Mouse (Mus musculus): ENCODE measurements around the gene Srpr. TPM values are rescaled to one million over a fixed set of nuclear protein-coding genes. Genes with fewer than 3 reads are reported as not detected.

The Srpr gene
- polyA plus RNA-seq, 1 experiment from 2014 or later, result 156 TPM

DNA sequence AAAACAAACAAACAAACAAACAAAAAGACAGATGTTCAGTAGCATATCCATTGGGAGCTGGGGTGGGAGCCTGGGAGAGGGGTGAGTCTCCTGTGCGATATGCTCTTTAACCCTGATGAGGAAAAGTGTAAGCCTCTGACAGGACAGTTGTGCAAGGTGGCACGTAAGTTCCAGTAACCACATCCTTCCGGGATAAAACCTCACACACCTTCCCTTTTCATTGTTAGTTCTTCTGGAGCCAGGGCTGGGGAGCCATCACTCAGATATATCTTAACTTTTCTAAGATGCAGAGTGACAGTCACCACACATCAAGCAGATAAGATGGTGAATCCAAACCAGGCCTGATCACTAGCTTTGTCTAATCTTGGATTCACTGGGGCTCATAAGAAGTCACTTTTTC is 5.9 kb upstream of the Srpr start:
- Histone ChIP-seq H3K9ac (no peak overlapping the region), H3K27me3 (no peaks in the 10 kb centered on the region), H3K36me3 (peaks cover 19% of the 10 kb centered on the region; the same call in 1 of the 2 replicates), H3K4me3 (no peak overlapping the region), H3K4me2 (no peak overlapping the region), H3K9me3 (no peaks in the 10 kb centered on the region), H3K4me1 (peaks cover 6% of the 10 kb centered on the region; the same call in 1 of the 2 replicates), H3K27ac (no peak overlapping the region)
- ATAC-seq (ENCODE audit: insufficient number of reproducible peaks, low FRiP score, low TSS enrichment, low read depth), result no peak
- 95% methylated on average over 3 of the region's 3 CpGs for WGBS

DNA sequence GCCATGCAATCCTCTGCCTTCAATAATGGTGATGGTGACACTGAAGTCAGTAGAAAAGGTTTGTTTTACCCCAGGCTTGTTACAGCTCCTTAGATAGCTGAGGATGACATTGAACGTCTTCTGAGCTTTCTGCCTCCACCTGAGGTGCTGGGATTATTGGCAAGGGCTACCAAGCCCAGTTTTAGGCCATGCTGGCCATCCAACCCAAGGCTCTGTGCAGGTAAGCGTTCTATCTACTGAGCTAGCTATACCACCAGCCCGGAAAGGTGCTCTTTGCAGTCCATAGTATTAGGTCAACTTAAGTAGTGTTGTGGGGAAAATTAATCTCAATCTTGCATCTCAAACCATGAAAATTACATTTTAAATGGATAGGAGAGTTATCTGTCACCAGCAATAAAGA is 2.4 kb upstream of the Srpr start:
- WGBS, result 91% methylated on average over 3 of the region's 3 CpGs
- no peaks in the 10 kb centered on the region for H3K9me3 ChIP-seq
- 0 out of 2 replicates have a peak, but pooled peaks cover 3% of the 10 kb centered on the region for H3K36me3 ChIP-seq
- H3K9ac ChIP-seq, result no peak overlapping the region
- no peak overlapping the region for H3K4me3 ChIP-seq
- no peak overlapping the region for H3K4me2 ChIP-seq
- H3K27ac ChIP-seq, result no peak overlapping the region
- peaks cover 20% of the 10 kb centered on the region for H3K4me1 ChIP-seq
- H3K27me3 ChIP-seq, result no peaks in the 10 kb centered on the region
- no peak for ATAC-seq (ENCODE audit: insufficient number of reproducible peaks, low FRiP score, low TSS enrichment, low read depth)

DNA sequence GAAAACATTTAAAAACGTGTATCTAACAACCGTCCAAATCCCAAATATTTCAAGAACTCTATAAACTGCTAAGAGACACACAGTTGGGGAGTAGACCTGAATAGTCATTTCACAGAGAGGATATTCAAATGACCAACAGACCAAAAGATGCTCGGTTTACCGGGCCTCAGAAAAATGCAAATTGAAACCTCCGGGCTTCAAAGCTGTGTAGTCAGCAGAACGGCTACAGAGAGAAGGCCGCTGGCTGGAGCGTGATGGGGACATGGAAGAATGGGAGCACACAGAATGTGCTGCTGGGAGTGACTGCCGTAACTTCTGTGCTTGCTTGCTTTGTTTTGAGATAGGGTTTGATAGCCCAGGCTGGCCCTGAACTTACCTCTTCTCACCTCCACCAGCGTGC is 1.6 kb upstream of the Srpr start:
- ATAC-seq (ENCODE audit: insufficient number of reproducible peaks, low FRiP score, low TSS enrichment, low read depth), result no peak
- Histone ChIP-seq H3K9ac (no peak overlapping the region), H3K4me2 (no peak overlapping the region), H3K4me3 (no peak overlapping the region), H3K36me3 (0 out of 2 replicates have a peak, but pooled peaks cover under 1% of the 10 kb centered on the region), H3K27ac (no peak overlapping the region), H3K4me1 (peaks cover 20% of the 10 kb centered on the region), H3K9me3 (no peaks in the 10 kb centered on the region), H3K27me3 (no peaks in the 10 kb centered on the region)
- WGBS, result 76% methylated on average over 10 of the region's 10 CpGs

DNA sequence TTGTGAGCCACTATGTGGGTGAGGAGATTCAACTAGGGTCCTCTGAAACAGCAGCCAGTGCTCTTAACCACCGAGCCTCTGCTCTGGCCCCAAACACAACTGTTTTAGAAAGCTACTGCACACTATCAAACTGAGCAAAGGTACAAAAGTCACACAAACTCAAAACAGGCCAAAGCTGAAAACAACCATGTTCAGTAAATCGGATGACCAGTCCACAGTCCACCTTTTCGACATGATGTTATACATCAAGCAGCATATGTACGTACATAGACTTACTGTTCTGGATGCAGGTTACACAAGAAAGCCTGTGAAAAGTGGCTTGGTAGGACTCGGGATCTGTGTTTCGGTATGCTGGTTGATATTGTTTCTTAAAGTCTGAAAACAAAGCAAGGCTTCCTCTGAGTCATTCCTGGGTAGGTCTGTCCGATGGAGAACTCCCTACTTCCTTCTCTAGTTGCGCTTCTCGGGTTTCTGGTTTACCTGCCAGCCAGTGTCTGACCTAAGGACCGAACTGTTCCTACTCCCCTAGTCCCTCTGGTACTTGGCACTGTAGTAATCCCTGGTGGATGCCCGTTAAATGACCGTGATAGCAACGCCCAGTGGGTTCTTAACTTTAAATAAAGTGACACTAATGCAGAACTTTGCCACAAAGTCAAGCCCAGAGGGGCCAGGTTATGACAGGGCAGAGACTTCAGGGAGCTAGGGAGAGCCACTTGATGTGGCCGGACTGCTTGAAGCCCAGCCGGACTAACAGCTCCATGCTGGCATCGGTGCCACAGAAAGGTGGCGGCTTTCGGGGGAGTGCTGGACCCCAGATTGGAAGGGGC is 817 bp upstream of the Srpr start:
- no peaks in the 10 kb centered on the region for H3K27me3 ChIP-seq
- peaks cover 20% of the 10 kb centered on the region for H3K4me1 ChIP-seq
- H3K27ac ChIP-seq, result peak overlapping the region; percentile 74
- peak overlapping the region; percentile 71 for H3K4me3 ChIP-seq
- peak overlapping the region; percentile 70 for H3K4me2 ChIP-seq
- 23% methylated on average over 18 of the region's 18 CpGs for WGBS
- H3K9me3 ChIP-seq, result no peaks in the 10 kb centered on the region
- H3K36me3 ChIP-seq, result peaks cover under 1% of the 10 kb centered on the region; the same call in 1 of the 2 replicates
- ATAC-seq (ENCODE audit: insufficient number of reproducible peaks, low FRiP score, low TSS enrichment, low read depth), result peak; percentile 35; the same call in 1 of the 2 replicates
- H3K9ac ChIP-seq, result peak overlapping the region; percentile 68

DNA sequence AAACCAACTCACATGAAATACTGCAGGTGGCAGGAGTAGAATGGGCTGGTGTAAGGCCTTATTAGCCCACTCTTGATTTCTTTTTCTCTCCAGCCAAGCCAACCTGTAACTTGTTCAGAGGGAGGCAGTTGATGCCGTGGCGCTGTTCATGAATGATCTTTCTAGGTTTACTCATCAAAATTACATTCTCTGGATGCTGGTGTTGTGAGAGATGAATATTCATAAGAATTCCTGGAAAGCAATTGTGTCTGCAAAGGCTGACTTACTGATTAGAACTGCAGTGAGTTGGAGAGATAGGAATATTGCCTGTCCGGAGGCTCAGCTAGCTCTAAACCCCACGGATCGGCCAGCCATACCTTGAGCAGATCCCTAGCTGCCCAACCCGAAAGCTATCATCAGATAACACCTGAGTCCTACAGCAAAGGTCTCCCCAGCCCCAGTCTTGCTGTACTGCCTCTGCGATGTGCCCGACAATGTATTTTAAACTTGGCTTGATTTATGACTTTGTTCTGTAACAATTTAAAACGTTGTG is 620 bp downstream of the Srpr start:
- H3K27ac ChIP-seq, result no peak overlapping the region
- H3K9ac ChIP-seq, result no peak overlapping the region
- peak overlapping the region; percentile 71 for H3K4me3 ChIP-seq
- no peaks in the 10 kb centered on the region for H3K9me3 ChIP-seq
- peaks cover 20% of the 10 kb centered on the region for H3K4me1 ChIP-seq
- peak overlapping the region; percentile 70 for H3K4me2 ChIP-seq
- H3K27me3 ChIP-seq, result no peaks in the 10 kb centered on the region
- WGBS, result 54% methylated on average over 9 of the region's 9 CpGs
- H3K36me3 ChIP-seq, result peaks cover 15% of the 10 kb centered on the region
- no peak for ATAC-seq (ENCODE audit: insufficient number of reproducible peaks, low FRiP score, low TSS enrichment, low read depth)

DNA sequence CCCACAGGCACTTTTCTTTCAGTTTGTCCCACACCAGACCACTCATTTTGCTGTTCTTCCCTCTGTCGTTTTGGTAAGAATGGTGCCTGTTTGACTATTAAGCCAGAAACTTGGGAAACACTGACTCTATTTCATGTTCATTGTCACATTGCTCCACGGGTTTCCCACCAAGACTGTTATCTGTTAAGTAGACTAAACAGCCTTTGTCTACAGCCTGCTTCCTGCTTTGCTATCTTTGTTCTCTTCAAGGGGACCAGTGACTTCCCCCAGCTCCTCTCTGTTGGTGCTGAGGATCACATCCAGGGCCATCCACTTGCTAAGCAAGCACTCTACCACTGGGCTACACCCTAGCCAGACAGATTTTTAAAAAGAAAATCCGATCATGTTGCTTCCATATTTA is 3.6 kb downstream of the Srpr start:
- no peak for ATAC-seq (ENCODE audit: insufficient number of reproducible peaks, low FRiP score, low TSS enrichment, low read depth)
- Histone ChIP-seq H3K4me1 (peaks cover 18% of the 10 kb centered on the region), H3K9ac (no peak overlapping the region), H3K4me2 (no peak overlapping the region), H3K9me3 (no peaks in the 10 kb centered on the region), H3K4me3 (no peak overlapping the region), H3K27me3 (no peaks in the 10 kb centered on the region), H3K27ac (no peak overlapping the region), H3K36me3 (peaks cover 44% of the 10 kb centered on the region)
- WGBS, result 58% methylated on average over 3 of the region's 3 CpGs

DNA sequence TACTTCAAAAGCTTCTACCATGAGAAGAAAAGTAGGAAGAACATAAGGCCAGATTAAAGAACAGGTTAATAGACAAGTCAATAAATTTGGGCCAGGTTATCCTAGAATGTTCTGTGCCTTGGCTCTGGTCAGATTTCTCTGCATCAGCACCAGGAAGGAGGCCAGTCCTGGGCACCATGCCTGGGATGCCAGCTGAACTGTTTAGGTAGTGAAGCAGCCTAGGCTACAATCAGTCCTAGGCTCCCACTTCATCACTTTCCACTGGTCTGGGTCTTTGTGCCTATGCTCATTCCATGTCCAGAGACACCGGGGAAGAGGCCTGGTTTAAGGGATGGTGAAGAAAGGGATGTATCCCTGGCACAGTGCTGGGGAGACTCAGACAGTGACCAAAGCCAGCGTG is 4.4 kb downstream of the Srpr start:
- Histone ChIP-seq H3K27ac (no peak overlapping the region), H3K4me3 (no peak overlapping the region), H3K9ac (no peak overlapping the region), H3K4me1 (peaks cover 12% of the 10 kb centered on the region), H3K4me2 (no peak overlapping the region), H3K27me3 (no peaks in the 10 kb centered on the region), H3K9me3 (no peaks in the 10 kb centered on the region), H3K36me3 (peaks cover 50% of the 10 kb centered on the region)
- 94% methylated on average over 2 of the region's 2 CpGs for WGBS
- ATAC-seq (ENCODE audit: insufficient number of reproducible peaks, low FRiP score, low TSS enrichment, low read depth), result no peak

DNA sequence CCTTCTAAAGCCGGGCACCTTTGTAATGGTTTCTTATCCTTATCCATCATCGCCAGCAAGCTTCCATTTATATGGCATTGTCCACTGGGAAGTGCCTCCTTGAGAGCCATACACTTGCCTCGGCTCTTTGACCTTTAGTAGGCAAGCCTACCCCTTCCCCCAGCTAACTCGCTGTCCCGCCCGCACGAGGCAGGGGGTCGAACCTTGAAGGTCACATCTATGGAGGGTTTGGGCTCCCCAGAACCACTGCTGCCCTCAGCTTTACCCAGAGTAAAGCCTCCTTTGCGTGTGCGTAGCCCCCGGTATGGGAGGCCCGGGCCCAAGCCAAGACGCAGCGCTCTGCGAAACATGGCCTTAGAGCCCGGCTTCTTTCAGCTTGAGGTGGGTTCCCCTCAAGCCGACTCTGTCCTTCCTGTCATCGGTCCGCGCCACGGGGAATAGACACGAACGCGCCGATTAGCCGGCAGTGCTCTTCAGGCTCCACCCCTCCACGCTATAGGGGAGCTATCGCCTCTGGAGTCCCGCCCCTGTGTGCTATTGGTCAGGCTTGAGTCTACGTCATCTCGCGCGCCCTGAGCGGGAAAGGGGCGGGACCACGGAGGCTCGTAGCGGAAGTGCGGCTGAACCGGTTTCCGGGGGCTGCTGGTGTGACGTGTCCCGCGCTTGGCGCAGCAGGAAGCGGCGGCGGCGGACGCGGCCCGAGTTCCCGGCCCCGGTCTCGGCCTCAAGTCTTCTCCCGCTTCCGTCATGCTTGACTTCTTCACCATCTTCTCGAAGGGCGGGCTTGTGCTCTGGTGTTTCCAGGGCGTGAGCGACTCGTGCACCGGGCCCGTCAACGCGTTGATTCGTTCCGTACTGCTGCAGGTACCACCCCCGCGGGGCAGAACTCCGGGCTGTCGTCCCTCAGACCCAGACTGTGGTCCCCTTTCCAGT is 10.8 kb downstream of the Srpr start, which contains the start of gene Foxred1:
Foxred1 (minus strand) TSS at position 514 of the 933 bp plus-strand sequence.
- H3K27me3 ChIP-seq, result no peaks in the 10 kb centered on the region
- H3K4me1 ChIP-seq, result peaks cover 17% of the 10 kb centered on the region
- WGBS, result under 1% methylated on average over 71 of the region's 72 CpGs
- H3K36me3 ChIP-seq, result peaks cover 70% of the 10 kb centered on the region
- peak within 1 kb of the TSS; percentile 77 for H3K4me2 ChIP-seq
- H3K27ac ChIP-seq, result peak within 1 kb of the TSS; percentile 87
- peak; percentile 100 for ATAC-seq (ENCODE audit: insufficient number of reproducible peaks, low FRiP score, low TSS enrichment, low read depth)
- H3K9ac ChIP-seq, result peak within 1 kb of the TSS; percentile 78
- peak within 1 kb of the TSS; percentile 83 for H3K4me3 ChIP-seq
- H3K9me3 ChIP-seq, result no peaks in the 10 kb centered on the region

DNA sequence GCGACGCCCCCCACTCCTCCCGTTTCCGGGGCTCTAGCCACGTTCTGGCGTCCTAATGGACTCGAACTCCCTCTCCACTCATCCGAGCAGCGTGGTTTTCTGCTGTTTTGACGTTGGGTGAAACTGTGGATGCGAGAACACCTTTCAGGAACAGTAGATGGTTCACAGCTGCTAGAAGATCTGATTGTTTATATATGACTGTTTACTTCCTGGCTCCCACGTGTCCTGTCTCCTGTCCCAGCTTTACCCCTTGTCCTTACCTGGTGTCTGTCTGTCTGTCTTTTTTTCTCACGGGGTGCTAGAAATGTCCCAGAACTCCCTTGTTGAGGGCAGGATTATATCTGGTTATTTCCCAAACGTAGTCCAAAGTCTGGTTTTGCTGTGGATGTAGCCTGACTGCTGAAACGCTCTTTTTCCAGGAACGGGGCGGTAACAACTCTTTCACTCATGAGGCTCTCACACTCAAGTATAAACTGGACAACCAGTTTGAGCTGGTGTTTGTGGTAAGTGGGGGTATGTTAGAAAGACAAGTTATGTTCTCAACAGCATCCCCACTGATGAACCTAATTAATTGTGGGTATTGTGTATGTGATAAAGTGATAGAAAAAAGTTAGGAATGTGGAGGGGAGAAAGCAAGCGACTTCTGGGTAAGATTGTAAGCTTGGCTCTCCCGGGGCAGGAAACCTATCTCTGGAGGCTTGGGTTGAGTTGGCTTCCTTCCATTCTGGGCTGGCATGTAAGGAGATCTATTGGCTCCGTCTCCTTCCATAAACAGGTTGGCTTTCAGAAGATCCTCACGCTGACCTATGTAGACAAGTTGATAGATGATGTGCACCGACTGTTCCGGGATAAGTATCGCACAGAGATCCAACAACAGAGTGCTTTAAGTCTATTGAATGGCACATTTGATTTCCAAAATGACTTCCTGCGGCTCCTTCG is 11.9 kb downstream of the Srpr start:
- Histone ChIP-seq H3K27me3 (no peaks in the 10 kb centered on the region), H3K4me2 (peak overlapping the region; percentile 74), H3K4me3 (peak overlapping the region; percentile 83), H3K9me3 (no peaks in the 10 kb centered on the region), H3K27ac (peak overlapping the region; percentile 82), H3K36me3 (peaks cover 68% of the 10 kb centered on the region), H3K9ac (peak overlapping the region; percentile 78), H3K4me1 (peaks cover 17% of the 10 kb centered on the region)
- WGBS, result 32% methylated on average over 26 of the region's 26 CpGs
- ATAC-seq (ENCODE audit: insufficient number of reproducible peaks, low FRiP score, low TSS enrichment, low read depth), result no peak

DNA sequence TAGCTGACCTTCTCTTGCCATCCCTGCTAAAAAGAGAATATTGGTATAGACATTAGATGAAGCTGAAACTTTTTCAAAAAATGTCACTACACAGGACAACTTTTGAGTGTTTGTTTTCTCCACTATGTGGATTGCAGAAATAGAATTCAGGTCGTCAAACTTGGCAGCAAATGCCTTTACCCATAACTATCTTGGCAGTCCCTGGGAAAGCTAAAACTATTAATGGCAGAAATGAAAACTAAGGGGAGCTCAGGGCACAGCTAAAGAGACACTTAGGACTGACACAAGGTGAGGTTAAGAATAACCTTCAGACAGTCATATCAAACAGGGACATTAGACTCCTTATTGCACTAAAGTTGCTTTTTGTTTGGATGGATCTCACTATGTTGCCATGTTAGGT is 18.0 kb downstream of the Srpr start:
- H3K4me1 ChIP-seq, result no peaks in the 10 kb centered on the region
- no peak for ATAC-seq (ENCODE audit: insufficient number of reproducible peaks, low FRiP score, low TSS enrichment, low read depth)

DNA sequence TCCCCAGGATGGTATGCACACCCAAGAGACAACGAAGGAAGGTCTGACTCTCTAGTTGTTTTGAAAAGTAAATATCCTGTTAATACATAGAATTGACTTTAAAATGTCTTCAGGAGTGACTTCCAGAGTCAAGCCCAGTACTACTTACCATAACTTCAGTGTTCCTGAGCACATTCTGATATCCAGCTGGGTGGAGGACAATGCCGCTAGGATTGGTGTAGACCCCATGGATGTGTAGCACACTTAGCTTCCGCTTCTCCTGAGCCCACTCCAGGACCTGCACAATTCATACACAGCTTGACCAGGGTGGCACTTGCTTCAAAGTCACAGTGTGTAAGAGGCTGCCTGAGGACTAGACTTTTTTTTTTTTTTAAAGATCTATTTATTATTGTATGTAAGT is 23.5 kb downstream of the Srpr start:
- Histone ChIP-seq H3K27me3 (no peaks in the 10 kb centered on the region), H3K27ac (no peak overlapping the region), H3K9me3 (no peaks in the 10 kb centered on the region), H3K4me2 (no peak overlapping the region), H3K4me1 (no peaks in the 10 kb centered on the region), H3K36me3 (peaks cover 46% of the 10 kb centered on the region), H3K4me3 (no peak overlapping the region), H3K9ac (no peak overlapping the region)
- ATAC-seq (ENCODE audit: insufficient number of reproducible peaks, low FRiP score, low TSS enrichment, low read depth), result no peak
- WGBS, result 98% methylated on average over 3 of the region's 3 CpGs

More for the DNA sequence above, 18.0 kb downstream of the Srpr start:
- whole genome bisulfite sequencing, result 82% methylated on average over 1 of the region's 1 CpGs
- peaks cover 85% of the 10 kb centered on the region for H3K36me3 ChIP-seq
- no peak overlapping the region for H3K4me2 ChIP-seq
- no peaks in the 10 kb centered on the region for H3K27me3 ChIP-seq
- no peaks in the 10 kb centered on the region for H3K9me3 ChIP-seq
- H3K4me3 ChIP-seq, result no peak overlapping the region
- H3K9ac ChIP-seq, result no peak overlapping the region
- no peak overlapping the region for H3K27ac ChIP-seq

All from limb, embryonic 15.5 days (tissue).